8 mouse cellular contexts compared by ENCODE assay signal in genomic region chr9:63123451-63124438, GRCm38 (mm10). TPM values are rescaled to one million over a fixed set of nuclear protein-coding genes. Genes with fewer than 3 reads are reported as not detected.
DNase-seq lines count a peak whose midpoint lies in the region; ATAC-seq lines count a peak whose summit lies in the region.

No protein-coding gene starts in this region.

- peak overlapping the region; percentile 80 for H3K27ac ChIP-seq in intestine, embryonic 14.5 days (ENCODE audit: low read depth)

- H3K4me1 ChIP-seq in intestine, embryonic 14.5 days (replicated peaks; ENCODE audit: control insufficient read depth, insufficient read depth, low read length): peaks cover 10% of the 10 kb centered on the region; the same call in 1 of the 2 replicates

- peak; percentile 94 for ATAC-seq in intestine, embryonic 14.5 days (replicated peaks; ENCODE audit: low FRiP score, low TSS enrichment, low read depth)
- ATAC-seq in megakaryocyte progenitor cell, adult 5-6 weeks (replicated peaks; ENCODE audit: poor library complexity): peak; percentile 100

- H3K36me3 ChIP-seq in intestine, embryonic 14.5 days (ENCODE audit: control insufficient read depth, insufficient read depth, low read length): no peaks in the 10 kb centered on the region

- DNase-seq in adrenal gland, adult 18-20 months (ENCODE audit: low spot score in 2 of 2): peak; percentile 91 to 93
- DNase-seq in embryo, embryonic 10.5 days (ENCODE audit: low spot score): peak; percentile 94
- peak; percentile 94 for DNase-seq in gastrocnemius, postnatal 14 days
- DNase-seq in intestine, embryonic 14.5 days (ENCODE audit: low spot score): peak; percentile 93
- DNase-seq in left cerebral cortex, postnatal 10 days (ENCODE audit: extremely low spot score in 1 of 2, low spot score in 2 of 2): peak; percentile 87 to 92
- peak; percentile 91 to 92 for DNase-seq in right cerebral cortex, postnatal 10 days (ENCODE audit: low spot score in 2 of 2)
- peak; percentile 86 for DNase-seq in urinary bladder, postnatal 25 days (ENCODE audit: low spot score)

- peak overlapping the region; percentile 89 for H3K4me2 ChIP-seq in intestine, embryonic 14.5 days (ENCODE audit: low read length)

- peak overlapping the region; percentile 55 for H3K9ac ChIP-seq in intestine, embryonic 14.5 days (ENCODE audit: low read length)

- no peaks in the 10 kb centered on the region for H3K9me3 ChIP-seq in intestine, embryonic 14.5 days (ENCODE audit: control insufficient read depth, low read length)

- intact Hi-C loops in gastrocnemius, postnatal 14 days (cut with DNase I; ENCODE audit: low total_unique reads): loop anchor here (2.0 kb wide), 2 partner anchors 143 to 277 kb away; no protein-coding TSS in a partner anchor
- intact Hi-C loops in left cerebral cortex, postnatal 10 days (cut with DNase I): loop anchor here (2.0 to 10.0 kb wide), 6 partner anchors 56 to 839 kb away; partner anchors contain the start of gene Spesp1

- WGBS in intestine, embryonic 14.5 days: 6% methylated on average over 30 of the region's 30 CpGs

- no peaks in the 10 kb centered on the region for H3K27me3 ChIP-seq in intestine, embryonic 14.5 days (replicated peaks; ENCODE audit: control insufficient read depth, insufficient read depth, low read length)

- peak overlapping the region; percentile 44 for H3K4me3 ChIP-seq in intestine, embryonic 14.5 days (ENCODE audit: low read depth, low read length)

RNA-seq across cellular contexts. Expression of gene Skor1, which starts 25.0 kb away (rescaled TPM):
- under 1 TPM; 0.06 to 0.10 TPM for total RNA-seq in adrenal gland, adult 18-20 months (2021)
- under 1 TPM in 1 of 2 experiments, not detected in 1; 0.12 TPM for total RNA-seq in gastrocnemius, postnatal 14 days (2021)
- polyA plus RNA-seq in intestine, embryonic 14.5 days (2014; fragmentation: Nextera tagmentation; extraction: Ambion mirVana): not detected in 2 replicates
- total RNA-seq in left cerebral cortex, postnatal 10 days (2021): under 1 TPM; 0.18 to 0.39 TPM
- 0.07 TPM in 1 of 2 replicates, not detected in the other for total RNA-seq in megakaryocyte progenitor cell, adult 5-6 weeks (2015)
- total RNA-seq in megakaryocyte progenitor cell, adult 5-6 weeks (2017): not detected in 2 replicates

Comparison
In these comparisons a context has a peak if more than half of its experiments do, and no peak if none do; other contexts are left out.
1. Peak in every context shown above with its lines: DNase-seq, ATAC-seq, H3K4me3 ChIP-seq and H3K27ac ChIP-seq.